Mouse (Mus musculus) lung, embryonic 15.5 days (tissue): Measurements from ENCODE around the gene Pptc7. TPM values are rescaled to one million over a fixed set of nuclear protein-coding genes. Genes with fewer than 3 reads are reported as not detected.

ENCODE experiments used
- ATAC-seq: fragments of 200-750 bp; cut with Nextera tagmentation; 2 replicates; pipeline ENCODE4 v1.8.0; 2017; ENCODE audit warnings: moderate number of reproducible peaks, borderline replicate concordance; ENCODE audit not compliant: low FRiP score, low TSS enrichment; ENCODE audit errors: extremely low read depth
- H3K27ac ChIP-seq: fragments of 300-500 bp; sonication (generic); 2 replicates; pipeline ENCODE4 v1.5.1; 2015; ENCODE audit warnings: moderate library complexity, mild to moderate bottlenecking, inconsistent platforms
- H3K27me3 ChIP-seq: fragments of 300-500 bp; sonication (generic); 2 replicates; pipeline ENCODE4 v1.6.1; 2015; ENCODE audit warnings: inconsistent platforms
- H3K36me3 ChIP-seq: fragments of 300-500 bp; sonication (generic); 2 replicates; pipeline ENCODE4 v1.6.1; 2015; ENCODE audit warnings: inconsistent platforms
- H3K4me1 ChIP-seq: fragments of 300-500 bp; sonication (generic); 2 replicates; pipeline ENCODE4 v1.6.1; 2015; ENCODE audit warnings: inconsistent platforms
- H3K4me2 ChIP-seq: fragments of 300-500 bp; sonication (generic); 2 replicates; pipeline ENCODE4 v1.6.1; 2015; ENCODE audit warnings: inconsistent platforms, mild to moderate bottlenecking, moderate library complexity
- H3K4me3 ChIP-seq: fragments of 300-500 bp; sonication (generic); 2 replicates; pipeline ENCODE4 v1.5.1; 2015; ENCODE audit warnings: mild to moderate bottlenecking, inconsistent platforms
- H3K9ac ChIP-seq: fragments of 300-500 bp; sonication (generic); 2 replicates; pipeline ENCODE4 v1.6.1; 2015; ENCODE audit warnings: inconsistent platforms
- H3K9me3 ChIP-seq: fragments of 300-500 bp; sonication (generic); 2 replicates; pipeline ENCODE4 v1.6.1; 2016; ENCODE audit warnings: inconsistent platforms
- WGBS: fragments of 180-500 bp; shearing (Covaris S2); methylation state at CpG from one replicate; pipeline ENCODE4 v1.1.7; 2015; 5-methylcytosine and 5-hydroxymethylcytosine counted together
- polyA plus RNA-seq: library from polyadenylated mRNA; unstranded; fragments of >200 nt; fragmentation: Nextera tagmentation; extraction: Ambion mirVana; gene quantifications from 2 replicates; pipeline ENCODE4 v1.2.1, GENCODE M21; 2015

Gene Pptc7
- polyA plus RNA-seq, 1 experiment from 2014 or later: 8.7 TPM

DNA sequence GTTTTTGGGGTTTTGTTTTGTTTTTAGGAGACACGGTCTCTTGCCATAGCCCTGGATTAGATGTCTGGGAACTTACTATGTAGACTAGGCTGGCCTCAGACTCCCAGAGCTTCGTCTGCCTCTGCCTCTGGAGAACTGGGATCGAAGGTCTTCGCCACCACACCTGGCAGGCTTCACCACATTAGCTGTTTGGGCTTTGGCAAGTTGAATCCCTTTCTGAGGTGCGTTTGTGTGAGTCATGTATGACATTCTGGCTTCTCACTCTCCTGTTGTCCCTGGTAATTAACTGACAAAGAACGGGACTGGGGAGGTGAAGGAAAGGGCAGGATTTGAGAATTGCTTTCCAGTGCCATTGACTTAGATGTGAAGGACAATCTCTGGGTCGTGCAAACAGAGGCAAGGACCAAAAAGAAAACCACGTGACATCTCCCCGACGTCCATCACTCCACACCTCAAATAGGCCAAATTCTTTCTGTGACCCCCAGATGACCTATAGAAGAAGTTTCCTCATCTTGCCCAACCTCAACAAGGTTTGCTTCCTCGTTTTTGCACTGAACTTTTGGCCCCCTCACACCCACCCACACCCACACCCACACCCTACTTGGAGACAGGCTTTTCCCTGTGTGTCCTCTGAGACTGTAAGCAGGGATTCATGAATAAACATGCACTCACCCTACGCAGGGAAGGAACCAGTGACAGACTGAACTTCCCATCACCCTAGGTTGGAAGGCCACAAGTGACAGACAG lies 15.1 kb upstream of the Pptc7 start:
- ATAC-seq: no peak
- Histone ChIP-seq H3K9ac (no peak overlapping the region), H3K27ac (peak overlapping the region; percentile 18; the same call in 1 of the 2 replicates)

GRCm38 (mm10) chr5:122272821-122273220 lies 11.3 kb upstream of the Pptc7 start:
- no peak for ATAC-seq
- WGBS: 72% methylated on average over 5 of the region's 5 CpGs
- Histone ChIP-seq H3K9me3 (no peaks in the 10 kb centered on the region), H3K27me3 (no peaks in the 10 kb centered on the region), H3K27ac (no peak overlapping the region), H3K4me3 (no peak overlapping the region), H3K36me3 (no peaks in the 10 kb centered on the region), H3K9ac (no peak overlapping the region), H3K4me2 (no peak overlapping the region), H3K4me1 (no peaks in the 10 kb centered on the region)

More for the DNA sequence above, 15.1 kb upstream of the Pptc7 start:
- WGBS: 34% methylated on average over 12 of the region's 12 CpGs
- no peak overlapping the region for H3K4me3 ChIP-seq
- no peaks in the 10 kb centered on the region for H3K9me3 ChIP-seq
- 0 out of 2 replicates have a peak, but pooled peaks cover 4% of the 10 kb centered on the region for H3K4me1 ChIP-seq
- no peaks in the 10 kb centered on the region for H3K36me3 ChIP-seq
- H3K4me2 ChIP-seq: no peak overlapping the region
- H3K27me3 ChIP-seq: no peaks in the 10 kb centered on the region

DNA sequence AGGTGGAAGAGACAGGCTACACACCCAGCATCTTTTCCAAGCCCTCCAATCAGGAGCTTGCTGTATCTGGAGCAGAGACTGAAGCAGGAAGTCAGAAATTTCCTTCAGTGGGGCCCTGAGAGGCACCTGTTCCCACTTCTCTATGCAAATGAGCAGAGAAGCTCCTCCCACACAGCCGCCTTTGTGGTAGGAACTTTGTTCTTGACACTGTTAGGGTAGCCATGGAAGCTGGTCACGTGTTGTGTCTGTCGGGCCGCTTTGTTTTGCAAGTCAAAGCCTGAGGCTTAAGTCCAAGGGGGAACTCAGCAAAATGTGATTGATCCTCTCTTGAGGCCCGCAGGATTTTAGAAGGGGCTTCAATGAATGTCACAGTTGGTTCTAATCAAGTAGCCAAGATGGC lies 9.4 kb upstream of the Pptc7 start:
- Histone ChIP-seq H3K4me1 (peaks cover 4% of the 10 kb centered on the region; the same call in 1 of the 2 replicates), H3K4me2 (no peak overlapping the region), H3K4me3 (no peak overlapping the region), H3K9ac (no peak overlapping the region), H3K27me3 (no peaks in the 10 kb centered on the region), H3K9me3 (no peaks in the 10 kb centered on the region), H3K36me3 (no peaks in the 10 kb centered on the region), H3K27ac (no peak overlapping the region)
- no peak for ATAC-seq
- 42% methylated on average over 5 of the region's 5 CpGs for WGBS

- Histone ChIP-seq H3K4me3 (no peak overlapping the region), H3K4me2 (no peak overlapping the region), H3K9ac (no peak overlapping the region), H3K36me3 (no peaks in the 10 kb centered on the region), H3K27me3 (no peaks in the 10 kb centered on the region), H3K4me1 (peaks cover 30% of the 10 kb centered on the region), H3K27ac (no peak overlapping the region), H3K9me3 (no peaks in the 10 kb centered on the region)
- no peak for ATAC-seq
- WGBS: 77% methylated on average over 7 of the region's 7 CpGs
Observed at GRCm38 (mm10) chr5:122278946-122279345, 5.2 kb upstream of the Pptc7 start.

DNA sequence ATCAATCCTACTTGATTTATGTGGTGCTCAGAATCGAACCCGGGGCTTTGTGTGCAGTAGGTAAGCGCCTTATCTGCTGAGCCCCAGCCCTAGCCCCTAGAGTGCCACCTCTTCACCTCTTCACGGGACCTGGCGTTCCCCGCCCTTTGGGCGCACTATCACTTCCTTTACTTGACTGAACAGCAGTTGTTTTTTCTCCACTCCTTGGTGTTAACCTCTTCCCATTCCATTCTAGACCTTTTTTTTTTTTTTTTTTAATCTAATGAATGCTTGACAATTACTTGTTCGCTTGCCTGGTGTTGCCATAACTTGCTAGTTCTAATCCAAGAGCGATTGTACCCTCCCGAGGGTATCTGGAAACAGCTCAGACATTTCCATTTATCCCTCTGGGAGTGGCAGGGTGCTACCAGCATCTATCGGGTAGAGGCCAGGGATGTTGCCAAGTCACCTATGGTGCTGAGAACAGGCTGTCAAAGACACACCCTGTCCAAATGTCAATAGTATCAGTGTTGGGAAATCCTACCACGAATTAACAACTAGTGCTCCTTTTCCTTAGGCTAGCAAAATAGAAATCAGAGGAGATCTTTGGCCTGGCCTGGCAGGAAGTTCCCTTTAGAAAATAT lies 4.3 kb upstream of the Pptc7 start:
- Histone ChIP-seq H3K9ac (no peak overlapping the region), H3K4me1 (peaks cover 30% of the 10 kb centered on the region), H3K4me2 (peak overlapping the region; percentile 49), H3K27ac (peak overlapping the region; percentile 81), H3K9me3 (no peaks in the 10 kb centered on the region), H3K36me3 (no peaks in the 10 kb centered on the region), H3K27me3 (no peaks in the 10 kb centered on the region), H3K4me3 (no peak overlapping the region)
- 60% methylated on average over 12 of the region's 12 CpGs for WGBS
- ATAC-seq: no peak

- Histone ChIP-seq H3K9me3 (no peaks in the 10 kb centered on the region), H3K36me3 (no peaks in the 10 kb centered on the region), H3K4me1 (peaks cover 35% of the 10 kb centered on the region), H3K4me2 (peak overlapping the region; percentile 49), H3K27me3 (no peaks in the 10 kb centered on the region), H3K27ac (peak overlapping the region; percentile 81), H3K4me3 (peak overlapping the region; percentile 14; the same call in 1 of the 2 replicates), H3K9ac (no peak overlapping the region)
- WGBS: 21% methylated on average over 6 of the region's 6 CpGs
- ATAC-seq: no peak
Observed at GRCm38 (mm10) chr5:122280422-122280826, 3.7 kb upstream of the Pptc7 start.

DNA sequence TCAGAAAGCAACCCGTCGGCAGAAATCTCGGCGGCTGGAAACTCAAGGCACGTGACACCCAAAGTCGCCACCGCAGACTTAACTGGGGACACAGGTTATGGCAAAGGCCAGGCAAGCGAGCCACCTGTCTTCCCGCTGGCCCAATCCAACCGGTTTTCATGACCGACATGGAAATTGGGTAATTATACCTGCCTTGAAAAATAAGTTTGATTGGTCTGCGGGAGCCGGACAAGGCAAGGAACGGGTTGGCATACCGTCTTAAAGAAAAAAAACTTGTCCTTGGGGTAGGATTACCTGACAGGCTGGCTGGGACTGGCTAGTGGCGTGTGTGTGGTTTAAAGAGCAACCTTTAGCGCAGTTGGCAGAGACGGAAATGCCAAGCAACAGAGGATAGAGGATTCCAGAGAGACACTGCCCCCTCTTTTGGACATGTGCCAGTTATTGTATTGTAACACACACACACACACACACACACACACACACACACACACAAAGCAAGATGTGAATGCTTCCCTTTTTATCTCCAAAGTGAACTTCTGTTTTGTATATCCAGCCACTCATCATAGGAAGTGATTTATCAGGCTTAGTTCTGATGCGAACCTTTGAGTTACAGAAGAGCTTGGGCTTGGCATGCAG lies 3.2 kb upstream of the Pptc7 start:
- H3K4me1 ChIP-seq: peaks cover 40% of the 10 kb centered on the region
- peak overlapping the region; percentile 14; the same call in 1 of the 2 replicates for H3K4me3 ChIP-seq
- 20% methylated on average over 19 of the region's 19 CpGs for WGBS
- peak overlapping the region; percentile 81 for H3K27ac ChIP-seq
- H3K4me2 ChIP-seq: peak overlapping the region; percentile 49
- no peak for ATAC-seq
- no peaks in the 10 kb centered on the region for H3K27me3 ChIP-seq
- no peaks in the 10 kb centered on the region for H3K9me3 ChIP-seq
- no peak overlapping the region for H3K9ac ChIP-seq
- H3K36me3 ChIP-seq: no peaks in the 10 kb centered on the region

DNA sequence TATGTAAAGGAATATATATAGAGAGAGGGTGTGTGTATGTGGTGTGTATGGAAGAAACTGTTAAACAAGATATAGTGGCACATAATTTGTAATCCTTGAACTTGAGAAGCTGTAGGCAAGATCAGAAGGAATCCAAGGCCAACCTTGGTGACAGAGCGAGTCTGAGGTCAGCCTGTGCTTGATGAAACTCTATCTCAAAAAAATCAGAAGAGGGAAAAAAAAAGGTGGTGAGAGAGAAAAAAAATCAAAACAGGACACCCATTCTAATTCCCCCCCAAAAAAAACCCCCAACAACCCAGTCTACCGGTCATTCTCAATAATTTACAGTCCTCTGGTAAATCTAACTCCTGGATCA lies 360 bp upstream of the Pptc7 start:
- peaks cover 46% of the 10 kb centered on the region for H3K4me1 ChIP-seq
- no peak overlapping the region for H3K9ac ChIP-seq
- H3K27me3 ChIP-seq: no peaks in the 10 kb centered on the region
- 10% methylated on average over 2 of the region's 2 CpGs for WGBS
- peak overlapping the region; percentile 86 for H3K4me2 ChIP-seq
- no peak overlapping the region for H3K27ac ChIP-seq
- H3K4me3 ChIP-seq: peak overlapping the region; percentile 78
- ATAC-seq: no peak
- no peaks in the 10 kb centered on the region; the same call in 1 of the 2 replicates for H3K36me3 ChIP-seq
- H3K9me3 ChIP-seq: no peaks in the 10 kb centered on the region

DNA sequence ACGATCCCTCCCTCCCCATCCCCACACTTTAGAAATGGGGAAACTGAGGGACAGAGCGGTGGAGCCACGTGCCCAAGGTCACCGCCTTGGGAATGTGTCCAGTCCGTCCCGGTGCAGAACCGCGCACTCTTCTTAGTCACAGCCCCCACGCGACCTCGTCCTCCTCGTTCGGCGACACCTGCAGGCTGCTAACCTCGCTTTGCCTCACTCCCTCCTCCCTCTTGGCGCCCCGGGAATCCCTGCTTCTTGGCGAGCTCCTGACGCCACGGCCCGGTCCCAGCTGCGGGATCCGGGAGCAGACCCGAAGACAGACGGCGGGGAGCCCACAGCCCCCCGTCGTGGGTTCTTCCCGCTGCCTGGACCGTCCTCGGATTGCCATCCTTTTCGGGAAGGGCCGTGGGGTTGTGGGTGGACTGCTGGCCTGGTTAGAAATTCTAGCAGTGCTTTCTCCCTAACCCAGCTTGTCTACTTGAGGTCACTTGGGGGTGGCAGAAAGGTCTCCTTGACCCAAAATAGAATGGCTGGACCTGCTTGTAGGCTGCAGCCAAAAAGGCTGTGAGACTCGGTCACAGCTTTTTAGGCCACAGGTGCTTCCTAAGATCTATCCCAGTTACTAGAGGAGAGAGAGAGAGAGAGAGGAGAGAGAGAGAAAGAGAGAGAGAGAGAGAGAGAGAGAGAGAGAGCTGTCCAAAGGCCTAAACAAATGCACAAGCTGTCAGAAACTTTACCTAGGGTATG lies 1.0 kb downstream of the Pptc7 start:
- peak overlapping the region; percentile 69; the same call in 1 of the 2 replicates for H3K27ac ChIP-seq
- H3K36me3 ChIP-seq: no peaks in the 10 kb centered on the region; the same call in 1 of the 2 replicates
- peak overlapping the region; percentile 78 for H3K4me3 ChIP-seq
- H3K4me1 ChIP-seq: peaks cover 38% of the 10 kb centered on the region
- H3K4me2 ChIP-seq: peak overlapping the region; percentile 86
- ATAC-seq: no peak
- H3K9ac ChIP-seq: peak overlapping the region; percentile 79
- WGBS: under 1% methylated on average over 34 of the region's 34 CpGs
- no peaks in the 10 kb centered on the region for H3K9me3 ChIP-seq
- H3K27me3 ChIP-seq: no peaks in the 10 kb centered on the region

GRCm38 (mm10) chr5:122285767-122286150 lies 1.6 kb downstream of the Pptc7 start:
- 49% methylated on average over 7 of the region's 7 CpGs for WGBS
- no peak for ATAC-seq
- no peak overlapping the region for H3K27ac ChIP-seq
- peaks cover 33% of the 10 kb centered on the region for H3K4me1 ChIP-seq
- peak overlapping the region; percentile 79; the same call in 1 of the 2 replicates for H3K9ac ChIP-seq
- H3K36me3 ChIP-seq: no peaks in the 10 kb centered on the region; the same call in 1 of the 2 replicates
- H3K4me2 ChIP-seq: peak overlapping the region; percentile 86
- no peaks in the 10 kb centered on the region for H3K9me3 ChIP-seq
- no peaks in the 10 kb centered on the region for H3K27me3 ChIP-seq
- peak overlapping the region; percentile 78 for H3K4me3 ChIP-seq

DNA sequence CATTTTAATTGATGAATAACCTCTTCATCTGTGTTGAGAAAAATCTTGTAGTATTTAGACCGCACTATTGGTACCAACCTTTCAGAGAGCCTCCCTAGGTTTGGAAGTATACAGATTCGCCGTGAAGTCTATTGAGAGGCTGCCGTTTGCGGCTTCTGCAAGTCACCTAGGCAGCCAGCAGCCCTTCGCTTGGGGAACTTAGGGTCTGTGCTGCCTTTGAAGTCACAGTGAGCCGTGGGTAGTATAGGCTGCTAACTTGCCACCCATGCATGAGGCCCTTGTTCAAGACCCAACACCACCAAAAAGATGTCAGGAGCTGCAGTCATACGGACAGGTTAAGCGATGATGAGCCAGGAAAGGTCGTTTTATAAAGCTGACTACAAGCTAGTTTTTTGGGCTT lies 2.0 kb downstream of the Pptc7 start:
- Histone ChIP-seq H3K4me3 (peak overlapping the region; percentile 78; the same call in 1 of the 2 replicates), H3K9me3 (no peaks in the 10 kb centered on the region), H3K27ac (no peak overlapping the region), H3K27me3 (no peaks in the 10 kb centered on the region), H3K9ac (no peak overlapping the region), H3K4me1 (peaks cover 28% of the 10 kb centered on the region), H3K4me2 (peak overlapping the region; percentile 86), H3K36me3 (no peaks in the 10 kb centered on the region; the same call in 1 of the 2 replicates)
- ATAC-seq: no peak
- 86% methylated on average over 10 of the region's 10 CpGs for WGBS
